Mouse (Mus musculus) forebrain, embryonic 10.5 days (tissue): ENCODE measurements at regions not wholly inside any gene's neighbourhood (a gene's known extent, or its start where the extent isn't known, plus 50 kb on each side); places are given as distances from the start of the nearest gene placed in this dataset.
A peak's percentile ranks its signal among the peaks of the same experiment; 100 is the strongest.

Experiments
- DNase-seq: peaks from one replicate; pipeline ENCODE4 v3.0.0-alpha.2; 2017; ENCODE audit warnings: low spot score; ENCODE audit errors: extremely low spot score
- H3K27ac ChIP-seq: fragments of 300-500 bp; sonication (generic); 2 replicates; pipeline ENCODE4 v1.5.1; 2016; ENCODE audit warnings: mild to moderate bottlenecking
- H3K27me3 ChIP-seq: fragments of 300-500 bp; sonication (generic); 2 replicates; pipeline ENCODE4 v1.6.1; 2016; ENCODE audit warnings: mild to moderate bottlenecking; ENCODE audit not compliant: poor library complexity, severe bottlenecking
- H3K36me3 ChIP-seq: fragments of 300-500 bp; sonication (generic); replicated peaks from 2 replicates; pipeline ENCODE4 v1.6.1; 2016; ENCODE audit warnings: mild to moderate bottlenecking, moderate library complexity
- H3K4me1 ChIP-seq: fragments of 300-500 bp; sonication (generic); 2 replicates; pipeline ENCODE4 v1.6.1; 2016
- H3K4me3 ChIP-seq: fragments of 300-500 bp; sonication (generic); 2 replicates; pipeline ENCODE4 v1.5.1; 2016; ENCODE audit warnings: mild to moderate bottlenecking, moderate library complexity
- H3K9me3 ChIP-seq: fragments of 300-500 bp; sonication (generic); 2 replicates; pipeline ENCODE4 v1.6.1; 2016; ENCODE audit warnings: mild to moderate bottlenecking, moderate library complexity
- WGBS: fragments of 180-500 bp; shearing (Covaris S2); methylation state at CpG from one replicate; pipeline ENCODE4 v1.1.7; 2016; 5-methylcytosine and 5-hydroxymethylcytosine counted together

- WGBS: 83% methylated on average over 4 of the region's 4 CpGs
- Histone ChIP-seq H3K4me3 (no peak overlapping the region), H3K4me1 (no peaks in the 10 kb centered on the region), H3K27ac (no peak overlapping the region), H3K27me3 (no peaks in the 10 kb centered on the region), H3K9me3 (no peaks in the 10 kb centered on the region), H3K36me3 (no peaks in the 10 kb centered on the region)
- DNase-seq: no peak
Observed at GRCm38 (mm10) chr4:68179551-68179950, 774.6 kb downstream of the Brinp1 start.

DNA sequence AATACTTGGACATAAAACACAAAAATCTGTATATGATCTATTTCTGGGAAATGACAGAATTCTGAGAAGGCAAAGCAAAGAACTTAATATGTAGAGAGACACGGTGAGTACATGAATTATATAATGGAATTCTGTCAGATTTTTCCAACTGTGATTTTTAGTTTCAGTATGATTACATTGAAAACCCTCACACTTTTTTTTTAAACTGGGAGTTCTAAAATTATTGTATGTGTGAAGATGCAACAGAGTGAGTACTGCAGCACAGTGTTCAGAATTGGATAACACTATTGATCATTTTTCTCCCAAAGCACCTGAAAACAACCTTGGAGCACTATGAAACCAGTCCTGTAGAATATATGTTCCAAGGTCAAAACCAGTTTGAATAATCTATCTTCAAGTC, 797.7 kb downstream of the Brinp1 start:
- no peaks in the 10 kb centered on the region for H3K9me3 ChIP-seq
- no peak overlapping the region for H3K4me3 ChIP-seq
- DNase-seq: no peak
- no peak overlapping the region for H3K27ac ChIP-seq
- no peaks in the 10 kb centered on the region for H3K4me1 ChIP-seq
- no peaks in the 10 kb centered on the region for H3K36me3 ChIP-seq
- WGBS: 95% methylated on average over 1 of the region's 1 CpGs
- no peaks in the 10 kb centered on the region for H3K27me3 ChIP-seq

- Histone ChIP-seq H3K4me3 (no peak overlapping the region), H3K9me3 (no peaks in the 10 kb centered on the region), H3K27ac (no peak overlapping the region), H3K36me3 (no peaks in the 10 kb centered on the region), H3K4me1 (no peaks in the 10 kb centered on the region), H3K27me3 (no peaks in the 10 kb centered on the region)
- DNase-seq: no peak
- 74% methylated on average over 5 of the region's 5 CpGs for WGBS
Observed at GRCm38 (mm10) chr4:68148483-68149069, 805.6 kb downstream of the Brinp1 start.

GRCm38 (mm10) chr4:68128124-68128523, 826.1 kb downstream of the Brinp1 start:
- 59% methylated on average over 4 of the region's 4 CpGs for WGBS
- Histone ChIP-seq H3K36me3 (no peaks in the 10 kb centered on the region), H3K4me3 (no peak overlapping the region), H3K27ac (no peak overlapping the region), H3K4me1 (no peaks in the 10 kb centered on the region), H3K9me3 (no peaks in the 10 kb centered on the region), H3K27me3 (no peaks in the 10 kb centered on the region)
- no peak for DNase-seq

GRCm38 (mm10) chr4:68114502-68114901, 839.7 kb downstream of the Brinp1 start:
- H3K4me1 ChIP-seq: no peaks in the 10 kb centered on the region
- no peak overlapping the region for H3K27ac ChIP-seq
- H3K36me3 ChIP-seq: no peaks in the 10 kb centered on the region
- DNase-seq: no peak
- H3K9me3 ChIP-seq: peaks cover 8% of the 10 kb centered on the region
- H3K4me3 ChIP-seq: no peak overlapping the region
- H3K27me3 ChIP-seq: no peaks in the 10 kb centered on the region

GRCm38 (mm10) chr4:68085255-68085654, 868.9 kb downstream of the Brinp1 start:
- H3K4me3 ChIP-seq: no peak overlapping the region
- no peaks in the 10 kb centered on the region for H3K9me3 ChIP-seq
- no peaks in the 10 kb centered on the region for H3K27me3 ChIP-seq
- no peaks in the 10 kb centered on the region for H3K4me1 ChIP-seq
- no peaks in the 10 kb centered on the region for H3K36me3 ChIP-seq
- DNase-seq: no peak
- no peak overlapping the region for H3K27ac ChIP-seq
- 91% methylated on average over 3 of the region's 3 CpGs for WGBS

GRCm38 (mm10) chr4:68056813-68057578, 897.2 kb downstream of the Brinp1 start:
- no peak for DNase-seq
- Histone ChIP-seq H3K27me3 (no peaks in the 10 kb centered on the region), H3K4me1 (no peaks in the 10 kb centered on the region), H3K9me3 (no peaks in the 10 kb centered on the region), H3K27ac (no peak overlapping the region), H3K36me3 (no peaks in the 10 kb centered on the region), H3K4me3 (no peak overlapping the region)
- WGBS: 69% methylated on average over 4 of the region's 4 CpGs

- H3K27ac ChIP-seq: no peak overlapping the region
- peak; percentile 25 for DNase-seq
- H3K4me1 ChIP-seq: 0 out of 2 replicates have a peak, but pooled peaks cover 3% of the 10 kb centered on the region
- no peaks in the 10 kb centered on the region for H3K36me3 ChIP-seq
- no peaks in the 10 kb centered on the region for H3K27me3 ChIP-seq
- no peaks in the 10 kb centered on the region for H3K9me3 ChIP-seq
- WGBS: 18% methylated on average over 2 of the region's 2 CpGs
- no peak overlapping the region for H3K4me3 ChIP-seq
Observed at GRCm38 (mm10) chr4:68022891-68023303, 931.3 kb downstream of the Brinp1 start.

DNA sequence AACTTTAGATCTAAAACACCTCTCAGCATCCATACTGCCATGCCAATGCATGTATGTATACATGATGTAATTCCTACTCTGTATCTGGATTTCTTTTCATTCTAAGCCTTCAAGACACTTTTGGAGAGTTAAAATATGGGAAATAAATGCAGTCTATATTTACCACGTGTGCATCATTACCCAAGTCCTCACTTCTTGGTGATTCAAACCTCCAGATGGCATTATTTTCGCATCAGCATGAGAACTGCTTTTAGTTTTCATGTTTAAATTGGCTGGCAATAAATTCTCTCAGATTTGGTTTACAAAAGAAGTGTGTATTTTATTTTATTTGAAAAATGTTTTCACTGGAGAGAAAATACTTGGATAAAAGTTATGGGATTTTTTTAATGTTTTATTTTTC, 942.8 kb downstream of the Brinp1 start:
- no peak overlapping the region for H3K27ac ChIP-seq
- H3K9me3 ChIP-seq: no peaks in the 10 kb centered on the region
- WGBS: 75% methylated on average over 2 of the region's 2 CpGs
- H3K4me1 ChIP-seq: no peaks in the 10 kb centered on the region
- no peak overlapping the region for H3K4me3 ChIP-seq
- H3K36me3 ChIP-seq: no peaks in the 10 kb centered on the region
- H3K27me3 ChIP-seq: no peaks in the 10 kb centered on the region
- no peak for DNase-seq

GRCm38 (mm10) chr4:67994796-67995283, 959.4 kb downstream of the Brinp1 start:
- no peaks in the 10 kb centered on the region for H3K27me3 ChIP-seq
- 90% methylated on average over 7 of the region's 7 CpGs for WGBS
- H3K4me3 ChIP-seq: no peak overlapping the region
- H3K9me3 ChIP-seq: no peaks in the 10 kb centered on the region
- no peak for DNase-seq
- H3K27ac ChIP-seq: no peak overlapping the region
- H3K36me3 ChIP-seq: no peaks in the 10 kb centered on the region
- no peaks in the 10 kb centered on the region for H3K4me1 ChIP-seq

DNA sequence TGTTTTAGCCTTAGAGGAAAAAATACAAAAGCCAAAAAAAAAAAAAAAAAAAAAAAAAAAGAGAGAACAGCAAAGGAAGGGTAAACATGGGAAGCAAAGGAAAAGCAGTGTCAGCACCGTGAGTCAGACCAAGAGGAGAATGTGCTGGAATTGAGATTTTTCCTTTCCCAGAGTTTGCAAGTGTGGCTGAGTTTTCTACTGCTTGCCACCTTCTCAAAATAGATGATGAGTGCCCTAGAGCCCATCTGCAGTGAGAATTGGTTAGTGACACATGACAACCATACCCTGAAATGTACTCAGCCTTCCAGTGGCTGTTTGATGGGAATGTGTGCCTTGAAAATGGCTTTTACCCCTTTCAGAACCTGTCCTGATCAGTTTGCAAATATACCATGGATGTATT, 990.7 kb downstream of the Brinp1 start:
- H3K27me3 ChIP-seq: no peaks in the 10 kb centered on the region
- no peak overlapping the region for H3K4me3 ChIP-seq
- H3K4me1 ChIP-seq: no peaks in the 10 kb centered on the region
- H3K9me3 ChIP-seq: no peaks in the 10 kb centered on the region
- no peak overlapping the region for H3K27ac ChIP-seq
- no peak for DNase-seq
- no peaks in the 10 kb centered on the region for H3K36me3 ChIP-seq
- 72% methylated on average over 1 of the region's 1 CpGs for WGBS

DNA sequence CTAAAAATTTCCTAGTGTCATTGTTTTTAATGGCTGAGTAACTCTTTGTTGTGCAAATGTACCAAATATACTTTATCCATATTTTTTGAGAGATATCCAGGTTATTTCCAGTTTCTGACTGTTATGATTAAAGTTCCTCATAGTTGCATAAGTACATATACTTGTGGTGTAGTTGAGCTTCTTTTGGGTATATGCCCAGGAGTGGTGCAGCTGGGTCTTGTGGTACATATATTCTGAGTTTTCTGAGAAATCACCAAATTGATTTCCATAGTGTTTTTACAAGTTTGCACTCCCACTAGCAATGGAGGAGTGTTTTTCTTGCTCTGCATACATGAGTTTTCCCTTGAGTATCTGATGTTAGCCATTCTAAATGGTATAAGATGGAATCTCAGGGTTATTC, 1006.2 kb downstream of the Brinp1 start:
- Histone ChIP-seq H3K4me1 (no peaks in the 10 kb centered on the region), H3K27ac (no peak overlapping the region), H3K27me3 (no peaks in the 10 kb centered on the region), H3K9me3 (no peaks in the 10 kb centered on the region), H3K4me3 (no peak overlapping the region), H3K36me3 (no peaks in the 10 kb centered on the region)
- no peak for DNase-seq

GRCm38 (mm10) chr4:67932481-67932880, 1021.7 kb downstream of the Brinp1 start:
- Histone ChIP-seq H3K4me3 (no peak overlapping the region), H3K27me3 (no peaks in the 10 kb centered on the region), H3K36me3 (no peaks in the 10 kb centered on the region), H3K9me3 (no peaks in the 10 kb centered on the region), H3K4me1 (no peaks in the 10 kb centered on the region), H3K27ac (no peak overlapping the region)
- DNase-seq: no peak
- 89% methylated on average over 2 of the region's 2 CpGs for WGBS
